Mouse (Mus musculus) right cerebral cortex, postnatal 14 days (tissue): Measurements from ENCODE around the gene Ndufb3.
"Not testable (repeated sequence)": the region's sequence is repeated elsewhere in the genome, so short reads cannot be mapped to it uniquely, and the experiment has no call there.

Source experiments
- DNase-seq: peaks from one replicate; pipeline ENCODE4 v3.0.0; 2022

Ndufb3 gene

GRCm38 (mm10) chr1:58586171-58586997 lies at the start of gene Ndufb3, which contains the start of gene Fam126b:
Gene Ndufb3 (plus strand): TSS chr1:58586384.
Gene Fam126b (minus strand): TSS chr1:58586323.
- peak; percentile 87 for DNase-seq

- DNase-seq: no peak
Observed at GRCm38 (mm10) chr1:58541386-58541785, 44.8 kb upstream of the Ndufb3 start.

GRCm38 (mm10) chr1:58560370-58560769 lies 25.8 kb upstream of the Ndufb3 start:
- DNase-seq: not testable (repeated sequence)

GRCm38 (mm10) chr1:58562455-58562854 lies 23.7 kb upstream of the Ndufb3 start:
- peak; percentile 45 for DNase-seq

GRCm38 (mm10) chr1:58564981-58565380 lies 21.2 kb upstream of the Ndufb3 start:
- no peak for DNase-seq

GRCm38 (mm10) chr1:58566621-58567020 lies 19.6 kb upstream of the Ndufb3 start:
- DNase-seq: no peak

GRCm38 (mm10) chr1:58568456-58569130 lies 17.6 kb upstream of the Ndufb3 start:
- DNase-seq: no peak

GRCm38 (mm10) chr1:58570437-58570836 lies 15.7 kb upstream of the Ndufb3 start:
- no peak for DNase-seq

- DNase-seq: peak; percentile 16
Observed at GRCm38 (mm10) chr1:58579179-58579578, 7.0 kb upstream of the Ndufb3 start.

- no peak for DNase-seq
Observed at GRCm38 (mm10) chr1:58582611-58583010, 3.6 kb upstream of the Ndufb3 start.

- no peak for DNase-seq
Observed at GRCm38 (mm10) chr1:58584271-58584670, 1.9 kb upstream of the Ndufb3 start.

- no peak for DNase-seq
Observed at GRCm38 (mm10) chr1:58585373-58586170, 612 bp upstream of the Ndufb3 start.

GRCm38 (mm10) chr1:58587491-58587890 lies 1.3 kb downstream of the Ndufb3 start:
- no peak for DNase-seq

GRCm38 (mm10) chr1:58602681-58603080 lies 16.5 kb downstream of the Ndufb3 start:
- DNase-seq: no peak

- DNase-seq: no peak
Observed at GRCm38 (mm10) chr1:58603738-58604137, 17.6 kb downstream of the Ndufb3 start.

- not testable (repeated sequence) for DNase-seq
Observed at GRCm38 (mm10) chr1:58609591-58609990, 23.4 kb downstream of the Ndufb3 start.

- no peak for DNase-seq
Observed at GRCm38 (mm10) chr1:58610166-58610565, 24.0 kb downstream of the Ndufb3 start.

GRCm38 (mm10) chr1:58610611-58611010 lies 24.4 kb downstream of the Ndufb3 start:
- no peak for DNase-seq

GRCm38 (mm10) chr1:58613786-58614185 lies 27.6 kb downstream of the Ndufb3 start:
- no peak for DNase-seq

GRCm38 (mm10) chr1:58614424-58614823 lies 28.2 kb downstream of the Ndufb3 start:
- peak; percentile 15 for DNase-seq

GRCm38 (mm10) chr1:58615146-58615545 lies 29.0 kb downstream of the Ndufb3 start:
- DNase-seq: no peak

GRCm38 (mm10) chr1:58616176-58616575 lies 30.0 kb downstream of the Ndufb3 start:
- no peak for DNase-seq

- no peak for DNase-seq
Observed at GRCm38 (mm10) chr1:58617076-58617475, 30.9 kb downstream of the Ndufb3 start.
